Mouse (Mus musculus) CH12.LX (cell line): ENCODE data around the gene Ankfn1.

Experiments
- CHD1 ChIP-seq: IDR thresholded peaks from 2 replicates; pipeline ENCODE4 v1.6.1; 2012; ENCODE audit warnings: low read depth, low read length, improper control_type of control experiment, inconsistent platforms
- CTCF ChIP-seq, 2 experiments: IDR thresholded peaks in 1 of 2; conservative IDR thresholded peaks in 1 of 2; 2 replicates each; pipeline ENCODE4 v1.5.1; 2011 to 2012; ENCODE audit warnings: low read depth in 2 of 2, low read length in 2 of 2, improper control_type of control experiment in 1 of 2, inconsistent platforms in 1 of 2, mild to moderate bottlenecking in 1 of 2, moderate library complexity in 1 of 2
- JUN ChIP-seq: IDR thresholded peaks from 2 replicates; pipeline ENCODE4 v1.6.1; 2011; ENCODE audit warnings: low read depth, mild to moderate bottlenecking, low read length, improper control_type of control experiment, moderate library complexity; ENCODE audit not compliant: insufficient read depth
- MAFK ChIP-seq: IDR thresholded peaks from 2 replicates; pipeline ENCODE4 v1.6.1; 2011; ENCODE audit warnings: low read length, improper control_type of control experiment; ENCODE audit not compliant: insufficient replicate concordance
- MAZ ChIP-seq: IDR thresholded peaks from 2 replicates; pipeline ENCODE4 v1.6.1; 2012; ENCODE audit warnings: low read depth, mild to moderate bottlenecking, inconsistent platforms, low read length, improper control_type of control experiment, moderate library complexity
- POLR2A ChIP-seq: IDR thresholded peaks from 2 replicates; pipeline ENCODE4 v1.6.1; 2011; ENCODE audit warnings: low read depth, mild to moderate bottlenecking, improper control_type of control experiment, low read length
- RAD21 ChIP-seq: IDR thresholded peaks from 2 replicates; pipeline ENCODE4 v1.6.1; 2011; ENCODE audit warnings: low read depth, mild to moderate bottlenecking, low read length, improper control_type of control experiment, moderate library complexity
- TCF12 ChIP-seq: IDR thresholded peaks from 2 replicates; pipeline ENCODE4 v1.6.1; 2014; ENCODE audit warnings: low read depth, mild to moderate bottlenecking, inconsistent platforms, low read length, improper control_type of control experiment
- USF1 ChIP-seq: IDR thresholded peaks from 2 replicates; pipeline ENCODE4 v1.6.1; 2014; ENCODE audit warnings: low read depth, mild to moderate bottlenecking, inconsistent platforms, low read length, improper control_type of control experiment
- ZNF384 ChIP-seq: IDR thresholded peaks from 2 replicates; pipeline ENCODE4 v1.6.1; 2012; ENCODE audit warnings: low read depth, low read length, improper control_type of control experiment, inconsistent platforms

DNA sequence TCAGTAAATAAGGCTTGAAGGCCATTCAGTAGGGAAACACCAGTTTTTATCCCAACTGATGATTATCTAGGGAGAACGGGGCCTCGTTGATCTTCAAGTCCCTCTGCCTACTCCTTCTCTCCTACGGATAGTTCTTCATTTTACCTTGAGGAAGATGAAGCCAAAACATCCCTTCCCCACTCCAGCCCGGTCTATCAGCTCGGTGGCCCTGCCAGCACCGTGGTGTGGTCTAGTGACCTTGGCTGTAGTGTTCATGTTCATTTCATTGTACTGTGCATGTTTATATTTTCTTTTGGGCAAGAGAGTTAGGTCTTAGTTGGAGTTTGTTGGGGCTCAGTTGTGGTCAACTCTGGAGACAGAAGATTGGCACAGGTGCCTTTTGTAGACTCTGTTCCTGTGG lies 328.5 kb downstream of the Ankfn1 start:
- TF ChIP-seq RAD21, result no peak
- TF ChIP-seq CTCF (conservative IDR thresholded peaks at IDR 0.05 in 1 of 2, IDR thresholded peaks at IDR 0.05 in 1 of 2; ENCODE audit: low read depth in 2 of 2, low read length in 2 of 2), result no peak
- TF ChIP-seq CHD1, result no peak
- TF ChIP-seq MAFK, result no peak
- TF ChIP-seq POLR2A, result no peak
- no peak for TF ChIP-seq TCF12
- no peak for TF ChIP-seq ZNF384
- TF ChIP-seq USF1, result no peak
- TF ChIP-seq MAZ, result no peak
- TF ChIP-seq JUN, result no peak
